Mouse (Mus musculus) cortical plate, adult 2 months (tissue): ENCODE measurements around the gene Traf7. TPM values are rescaled to one million over a fixed set of nuclear protein-coding genes. Genes with fewer than 3 reads are reported as not detected.

Experiments
- H3K27ac ChIP-seq: fragments of 200-500 bp; 2 replicates; pipeline ENCODE4 v1.5.1; 2012; ENCODE audit warnings: low read length, control low read depth, inconsistent platforms; ENCODE audit not compliant: insufficient read depth
- H3K4me1 ChIP-seq: fragments of 200-500 bp; 2 replicates; pipeline ENCODE4 v1.6.1; 2011; ENCODE audit warnings: low read length; ENCODE audit not compliant: control insufficient read depth, insufficient read depth
- H3K4me3 ChIP-seq: fragments of 200-500 bp; 2 replicates; pipeline ENCODE4 v1.5.1; 2011; ENCODE audit warnings: mild to moderate bottlenecking, low read length, control low read depth; ENCODE audit not compliant: insufficient read depth
- CTCF ChIP-seq: fragments of 200-500 bp; IDR thresholded peaks from 2 replicates; pipeline ENCODE4 v1.5.1; 2011; ENCODE audit warnings: mild to moderate bottlenecking, control low read depth, low read length; ENCODE audit not compliant: insufficient read depth; ENCODE audit errors: extremely low read depth
- POLR2A ChIP-seq: fragments of 200-500 bp; IDR thresholded peaks from 2 replicates; pipeline ENCODE4 v1.6.1; 2011; ENCODE audit warnings: mild to moderate bottlenecking, low read length, control low read depth; ENCODE audit not compliant: insufficient read depth; ENCODE audit errors: extremely low read depth
- polyA plus RNA-seq: library from polyadenylated mRNA; depleted of rRNA; stranded (reverse); fragments of >200 nt; gene quantifications from 2 replicates; pipeline ENCODE4 v1.2.3, GENCODE M21; 2012

Traf7 gene
- polyA plus RNA-seq, 1 experiment, result 176 TPM

DNA sequence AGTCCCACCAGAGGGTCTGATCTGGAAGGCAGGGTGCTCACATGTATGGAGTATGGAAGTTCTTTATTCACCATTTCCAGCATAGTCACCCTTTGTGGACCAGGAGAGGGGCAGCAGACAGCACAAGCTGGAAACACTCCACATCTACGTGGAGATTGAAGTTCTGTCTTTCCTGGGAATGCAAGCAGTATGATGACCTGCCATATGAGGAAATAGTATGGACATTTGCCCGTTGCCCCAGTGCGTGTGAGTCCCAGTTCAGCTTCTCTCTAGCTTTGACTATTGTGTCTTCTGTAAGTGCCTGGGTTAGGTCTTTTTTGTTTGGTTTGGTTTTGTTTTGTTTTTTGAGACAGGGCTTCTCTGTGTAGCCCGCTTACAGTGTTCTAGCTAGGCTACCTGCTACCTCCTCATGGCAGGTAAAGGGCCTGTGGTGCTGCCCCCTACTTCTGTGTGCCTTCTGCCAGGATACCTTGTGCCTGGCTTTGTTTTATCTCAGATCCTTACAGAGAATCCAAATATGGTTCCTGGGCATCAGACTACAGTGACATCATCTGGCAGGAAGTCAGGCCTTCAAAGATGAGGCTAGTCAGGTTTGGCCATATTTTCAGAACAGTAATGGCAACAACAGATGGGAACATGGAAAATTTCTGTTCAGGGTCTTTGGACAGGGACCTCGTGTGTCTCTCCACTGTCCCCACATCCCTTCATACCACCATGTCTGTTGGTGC lies 32.7 kb upstream of the Traf7 start:
- no peak overlapping the region for H3K27ac ChIP-seq
- no peak for TF ChIP-seq POLR2A
- no peak for TF ChIP-seq CTCF

DNA sequence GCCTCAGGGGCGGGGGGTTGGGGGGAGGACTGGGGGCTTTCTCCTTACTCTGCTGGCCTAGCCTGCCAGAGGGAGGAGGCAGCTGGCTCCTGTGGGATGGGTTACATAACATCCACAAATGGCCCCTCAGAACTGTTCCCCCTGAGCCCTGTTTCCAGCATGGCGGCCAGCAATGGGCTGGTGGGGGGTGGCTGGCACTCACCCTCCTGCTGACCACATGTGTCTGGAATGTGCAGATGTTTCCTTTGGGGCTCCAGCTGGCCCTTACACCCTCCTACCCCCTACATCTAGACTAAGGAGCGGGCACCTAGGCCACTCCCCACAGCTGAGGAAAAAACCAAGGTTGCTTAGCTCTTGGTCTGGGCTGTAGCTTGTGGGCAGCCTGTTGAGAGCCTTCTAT lies 31.4 kb upstream of the Traf7 start:
- TF ChIP-seq POLR2A (no peak), CTCF (no peak)
- Histone ChIP-seq H3K4me3 (no peak overlapping the region), H3K27ac (peak overlapping the region; percentile 97), H3K4me1 (peaks cover 15% of the 10 kb centered on the region)

More for the DNA sequence above, 32.7 kb upstream of the Traf7 start:
- H3K4me1 ChIP-seq, result peaks cover 12% of the 10 kb centered on the region
- no peak overlapping the region for H3K4me3 ChIP-seq

DNA sequence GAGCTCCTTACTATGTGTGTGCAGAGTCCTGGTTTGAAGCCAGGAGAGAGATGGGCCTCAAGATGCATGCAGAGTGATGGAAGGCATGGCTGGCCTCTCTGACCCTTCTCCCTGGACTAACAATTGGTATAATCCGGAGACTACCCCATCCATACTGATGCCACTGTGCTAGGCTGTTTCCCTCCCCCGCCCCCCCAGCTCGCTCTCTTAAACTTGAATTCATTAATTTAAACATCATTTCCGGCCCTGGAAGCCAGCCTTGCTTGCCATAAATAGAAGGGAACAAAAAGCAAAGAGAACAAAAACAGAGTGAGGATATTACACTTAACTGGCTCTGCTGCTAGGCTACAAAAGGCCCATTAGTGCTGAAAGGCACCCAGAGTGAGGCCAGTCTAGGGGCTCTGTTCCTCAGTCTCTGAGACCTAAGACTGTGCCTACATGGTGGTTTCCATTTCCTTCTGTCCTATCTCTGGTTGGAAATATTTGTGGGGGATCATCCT lies 30.9 kb upstream of the Traf7 start:
- H3K27ac ChIP-seq, result peak overlapping the region; percentile 8; the same call in 1 of the 2 replicates
- H3K4me1 ChIP-seq, result peaks cover 15% of the 10 kb centered on the region
- no peak overlapping the region for H3K4me3 ChIP-seq
- no peak for TF ChIP-seq CTCF

DNA sequence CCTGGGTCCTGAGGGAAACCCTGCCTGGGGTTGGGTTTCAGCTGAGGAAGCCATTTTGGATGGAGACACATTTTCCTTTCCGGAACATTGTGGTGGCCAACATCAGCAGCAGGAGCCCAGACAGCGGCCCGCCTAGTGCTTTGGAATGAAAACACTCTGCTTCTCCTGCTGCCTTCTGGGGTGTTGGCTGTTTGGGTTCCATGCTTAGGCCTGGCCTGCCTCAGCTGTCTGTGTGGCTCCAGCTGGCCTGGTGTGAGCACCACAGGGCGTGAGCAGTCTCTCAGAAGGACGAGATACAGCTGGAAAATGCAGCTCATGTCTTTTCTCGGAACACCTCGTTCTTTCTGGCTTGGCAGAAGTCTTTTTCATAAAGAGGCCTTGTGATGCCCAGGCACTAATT lies 29.4 kb upstream of the Traf7 start:
- peaks cover 20% of the 10 kb centered on the region for H3K4me1 ChIP-seq
- H3K4me3 ChIP-seq, result no peak overlapping the region
- TF ChIP-seq CTCF (no peak), POLR2A (no peak)
- H3K27ac ChIP-seq, result no peak overlapping the region

DNA sequence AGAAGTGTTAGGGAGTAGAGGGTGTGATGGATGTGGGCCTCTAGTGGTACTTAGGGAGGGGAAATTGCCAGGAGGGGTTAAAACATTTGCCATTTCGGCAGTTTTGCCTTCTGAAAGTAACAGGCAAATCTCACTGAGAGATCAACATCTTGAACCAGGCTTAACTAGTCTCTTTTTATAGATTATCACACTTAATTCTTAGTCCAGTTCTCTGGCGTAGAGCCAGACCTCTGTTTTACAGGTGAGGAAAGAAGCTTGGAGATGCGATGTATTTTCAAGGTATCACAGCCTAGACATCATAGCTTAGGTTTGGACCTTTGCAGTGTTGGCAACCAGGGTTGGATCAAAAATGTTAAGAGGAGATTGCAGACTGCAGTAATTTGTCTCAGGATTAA lies 23.3 kb upstream of the Traf7 start:
- Histone ChIP-seq H3K27ac (no peak overlapping the region), H3K4me1 (peaks cover 9% of the 10 kb centered on the region), H3K4me3 (peak overlapping the region; percentile 97)
- no peak for TF ChIP-seq CTCF
- TF ChIP-seq POLR2A, result no peak

DNA sequence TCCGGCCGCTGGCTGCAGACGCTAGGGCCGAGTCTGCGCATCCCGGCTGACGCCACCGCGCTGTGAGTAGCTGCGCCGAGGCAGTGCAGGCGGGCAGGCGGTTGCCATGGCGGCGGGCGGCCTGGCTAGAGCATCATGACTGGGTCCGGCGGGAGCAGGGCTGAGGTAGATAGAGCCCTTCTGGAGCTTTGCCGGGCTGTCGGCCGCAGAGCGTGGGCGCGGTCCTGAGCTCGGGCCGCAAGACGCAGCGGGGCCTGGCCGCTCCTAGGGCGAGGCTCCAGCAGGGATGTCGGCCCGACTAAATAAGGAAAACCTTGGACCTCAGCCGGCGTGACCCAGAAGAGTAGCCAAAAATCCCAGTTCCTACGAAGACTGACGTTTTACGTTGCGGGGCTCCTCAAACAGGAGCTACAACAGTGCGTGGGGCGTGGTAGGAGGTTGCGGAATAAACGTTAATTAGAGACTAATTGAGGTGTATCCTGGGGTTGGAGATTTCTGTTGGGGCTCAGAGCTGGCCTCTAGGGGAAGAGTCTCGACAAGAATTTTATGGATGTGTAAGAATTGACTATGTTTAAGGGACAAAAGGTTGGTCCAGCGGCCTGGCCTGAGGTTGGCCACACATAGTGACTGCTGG lies 22.8 kb upstream of the Traf7 start:
- H3K27ac ChIP-seq, result peak overlapping the region; percentile 99
- peaks cover 9% of the 10 kb centered on the region for H3K4me1 ChIP-seq
- peak; percentile 20; the same call in 1 of the 2 replicates for TF ChIP-seq POLR2A
- no peak for TF ChIP-seq CTCF

DNA sequence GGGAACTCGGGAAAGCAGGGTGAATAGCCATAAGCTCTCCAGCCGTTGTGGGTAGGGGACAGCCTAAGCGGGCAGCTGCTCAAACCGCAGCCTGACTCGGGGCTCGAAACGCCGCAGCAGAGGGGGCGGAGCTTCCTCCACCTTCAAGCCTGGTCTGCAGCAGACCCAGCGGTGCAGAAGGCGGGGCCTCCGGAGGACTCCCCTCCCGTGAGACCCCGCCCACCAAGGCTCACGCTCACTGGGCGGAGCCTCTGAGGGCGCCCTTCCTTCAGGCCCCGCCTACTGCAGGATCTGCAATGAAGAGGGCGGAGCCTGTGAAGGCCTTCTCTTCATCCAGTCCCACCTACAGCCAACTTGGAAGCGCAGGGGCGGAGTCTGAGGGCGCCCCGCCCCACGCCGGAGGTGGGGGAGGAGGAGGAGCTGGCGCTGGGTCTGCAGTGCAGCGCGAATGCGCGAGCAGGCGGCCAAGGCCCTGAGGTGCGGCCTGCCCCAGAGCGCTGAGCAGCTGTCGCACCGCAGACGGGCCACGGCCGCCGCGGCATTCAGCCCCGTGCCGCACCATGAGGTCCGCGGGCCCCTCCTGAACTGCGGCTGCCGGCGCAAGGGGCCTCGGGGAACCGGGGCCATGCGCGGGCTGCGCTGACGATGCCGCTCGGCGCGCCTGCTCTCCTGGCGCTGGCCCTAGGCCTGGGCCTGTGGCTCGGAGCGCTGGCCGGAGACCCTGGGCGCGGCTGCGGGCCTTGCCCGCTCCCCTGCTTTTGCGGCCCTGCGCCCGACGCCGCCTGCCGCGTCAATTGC lies 22.1 kb upstream of the Traf7 start, which contains the start of gene Pkd1:
Pkd1 (plus strand) TSS at position 217 of the 798 bp plus-strand sequence.
- peaks cover 6% of the 10 kb centered on the region; the same call in 1 of the 2 replicates for H3K4me1 ChIP-seq
- TF ChIP-seq POLR2A (peak; percentile 93), CTCF (no peak)
- peak within 1 kb of the TSS; percentile 99 for H3K27ac ChIP-seq
- H3K4me3 ChIP-seq, result peak within 1 kb of the TSS; percentile 97

More for the DNA sequence above, 22.8 kb upstream of the Traf7 start:
- peak overlapping the region; percentile 97 for H3K4me3 ChIP-seq

DNA sequence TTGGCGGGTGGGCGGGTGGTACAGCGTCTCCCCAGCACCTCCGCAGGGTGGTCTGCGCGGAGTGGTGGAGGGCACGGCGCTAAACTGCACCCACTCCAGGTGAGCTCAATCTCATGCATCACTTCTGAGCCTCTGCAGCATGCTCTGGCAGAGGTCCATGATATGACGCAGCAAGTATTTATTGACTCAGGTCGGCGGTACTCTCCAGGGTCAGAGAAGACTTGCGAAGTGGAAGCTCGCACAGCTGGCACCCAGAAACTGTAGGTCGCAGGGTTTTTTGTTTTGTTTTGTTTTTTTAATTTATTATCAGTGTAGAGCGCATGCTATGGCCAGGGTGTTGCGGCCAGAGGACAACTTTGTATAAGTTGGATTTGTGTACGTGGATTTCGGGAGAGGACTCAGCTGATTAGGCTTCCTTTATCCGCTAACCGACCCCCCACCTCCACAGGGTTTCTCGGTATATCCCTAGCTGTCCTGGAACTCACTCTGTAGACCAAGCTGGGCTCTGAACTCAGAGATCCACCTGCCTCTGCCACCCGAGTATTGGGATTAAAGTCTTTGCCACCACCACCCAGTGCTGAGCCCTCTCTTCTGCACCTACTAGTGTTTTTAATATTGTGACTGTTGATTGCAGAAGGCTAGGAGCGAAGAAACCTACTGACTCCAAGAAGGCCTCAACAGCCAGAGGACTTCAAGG lies 21.3 kb upstream of the Traf7 start:
- peaks cover 6% of the 10 kb centered on the region; the same call in 1 of the 2 replicates for H3K4me1 ChIP-seq
- peak overlapping the region; percentile 97 for H3K4me3 ChIP-seq
- 0 out of 2 replicates have a peak, but pooled peaks have one; percentile 9 for TF ChIP-seq POLR2A
- no peak for TF ChIP-seq CTCF
- peak overlapping the region; percentile 82 for H3K27ac ChIP-seq

DNA sequence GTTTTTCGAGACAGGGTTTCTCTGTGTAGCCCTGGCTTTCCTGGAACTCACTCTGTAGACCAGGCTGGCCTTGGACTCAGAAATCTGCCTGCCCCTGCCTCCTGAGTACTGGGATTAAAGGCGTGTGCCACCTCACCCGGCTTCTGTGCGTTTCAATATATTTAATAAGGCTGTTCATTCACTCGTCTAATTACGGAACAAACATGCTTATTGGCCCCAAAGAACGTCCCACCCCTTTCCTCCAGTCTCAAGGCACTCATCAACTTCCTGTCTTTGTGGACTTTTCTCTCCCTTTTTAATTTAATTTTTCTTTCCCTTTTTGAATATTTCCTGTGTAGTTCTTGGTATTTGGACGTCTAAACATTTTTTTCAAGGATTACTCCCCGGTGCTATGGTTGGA lies 20.7 kb upstream of the Traf7 start:
- peak overlapping the region; percentile 82; the same call in 1 of the 2 replicates for H3K27ac ChIP-seq
- H3K4me3 ChIP-seq, result peak overlapping the region; percentile 97

DNA sequence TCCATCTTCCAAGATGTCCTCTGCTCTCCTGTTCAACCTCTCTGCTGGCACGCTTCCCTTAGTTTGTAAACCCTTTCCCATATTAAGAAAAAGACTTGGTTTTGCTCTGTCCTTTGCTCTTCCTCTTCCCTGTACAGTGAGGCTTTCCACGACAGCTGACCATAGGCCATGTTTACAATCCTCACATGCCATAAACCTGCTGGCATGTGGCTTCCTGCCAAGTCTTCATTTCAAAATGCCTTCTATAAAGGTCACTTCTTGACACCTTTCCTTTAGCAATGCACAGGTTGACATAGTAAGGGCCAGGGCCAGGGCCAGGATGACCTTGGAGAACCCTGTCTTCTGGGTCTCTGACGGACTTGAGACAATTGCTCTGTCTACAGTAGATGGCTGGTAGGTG lies 18.5 kb upstream of the Traf7 start:
- TF ChIP-seq CTCF (no peak), POLR2A (no peak)
- H3K27ac ChIP-seq, result no peak overlapping the region
- no peak overlapping the region for H3K4me3 ChIP-seq
- no peaks in the 10 kb centered on the region for H3K4me1 ChIP-seq

More for the DNA sequence above, 20.7 kb upstream of the Traf7 start:
- peaks cover 6% of the 10 kb centered on the region; the same call in 1 of the 2 replicates for H3K4me1 ChIP-seq
- no peak for TF ChIP-seq CTCF
- TF ChIP-seq POLR2A, result no peak
